Mouse (Mus musculus) Patski (cell line): ENCODE measurements at regions not wholly inside any gene's neighbourhood (a gene's known extent, or its start where the extent isn't known, plus 50 kb on each side); places are given as distances from the start of the nearest gene placed in this dataset.
"Not testable (repeated sequence)": the region's sequence is repeated elsewhere in the genome, so short reads cannot be mapped to it uniquely, and the experiment has no call there.

Source experiments
- ATAC-seq: fragments of 100-300 bp; one replicate; pipeline ENCODE4 v1.8.0; 2021
- CTCF ChIA-PET: fragments of 350-600 bp; sonication (Branson Sonifier 250); formaldehyde crosslinking; loops from one replicate; lab custom pipeline; 2022; ENCODE audit warnings: inconsistent platforms; lab: Charles Lee
- POLR2A ChIA-PET: fragments of 350-600 bp; sonication (Branson Sonifier 250); formaldehyde crosslinking; loops from one replicate; lab custom pipeline; 2022; ENCODE audit warnings: antibody characterized with exemption, inconsistent platforms; lab: Charles Lee
- DNase-seq: peaks from one replicate; pipeline ENCODE4 v3.0.0-alpha.2; 2011; ENCODE audit warnings: low read depth, low spot score
- H3K27me3 ChIP-seq: fragments of 371-371 bp; one replicate; pipeline ENCODE4 v1.5.1; 2021
- CTCF ChIP-seq: fragments of 100-300 bp; IDR thresholded peaks from one replicate; pipeline ENCODE4 v1.5.1; 2021
- in situ Hi-C: fragments of 300-500 bp; cut with MboI; formaldehyde crosslinking; loops from 3 replicates; pipeline ENCODE4 v1.11.1; 2018; ENCODE audit warnings: low pct_unique_long_range_greater_than_20kb, mixed read lengths

DNA sequence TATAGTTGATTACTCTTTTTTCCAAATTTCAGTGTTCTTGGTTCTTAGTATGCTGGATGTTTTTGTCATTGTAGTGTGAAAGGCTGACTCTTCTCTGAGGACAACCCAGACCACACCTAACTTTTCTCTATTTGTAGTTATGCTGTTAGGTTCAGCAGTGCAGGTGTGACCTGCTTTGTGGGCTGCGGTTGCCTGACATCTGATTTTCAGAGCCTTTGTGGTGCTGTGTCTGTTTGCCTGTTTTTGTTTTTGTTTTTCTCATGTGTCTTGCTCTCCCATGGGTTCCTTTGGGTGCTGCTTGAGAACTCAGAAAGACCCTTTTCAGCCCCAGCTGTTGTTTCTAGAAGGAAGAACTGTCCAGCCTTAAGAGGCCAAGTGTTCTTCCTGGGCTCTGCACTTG is 52.0 kb upstream of the Trpm1 start:
- in situ Hi-C loops: no loop called here
- no peak for TF ChIP-seq CTCF
- CTCF ChIA-PET: no interaction called here
- ATAC-seq (no peak), DNase-seq (no peak)
- no peaks in the 10 kb centered on the region for H3K27me3 ChIP-seq
- POLR2A ChIA-PET: no interaction called here

- in situ Hi-C loops: no loop called here
- H3K27me3 ChIP-seq: peaks cover 4% of the 10 kb centered on the region
- CTCF ChIA-PET: no interaction called here
- no peak for TF ChIP-seq CTCF
- POLR2A ChIA-PET: no interaction called here
- DNase-seq: no peak
- no peak for ATAC-seq
Measured at GRCm38 (mm10) chr7:64099606-64100005, 54.0 kb upstream of the Trpm1 start.

GRCm38 (mm10) chr7:64090067-64090466 is 63.6 kb upstream of the Trpm1 start:
- POLR2A ChIA-PET: no interaction called here
- H3K27me3 ChIP-seq: peaks cover 3% of the 10 kb centered on the region
- DNase-seq (no peak), ATAC-seq (no peak)
- no peak for TF ChIP-seq CTCF
- in situ Hi-C loops: no loop called here
- CTCF ChIA-PET: no interaction called here

- in situ Hi-C loops: no loop called here
- ChIA-PET POLR2A (no interaction called here), CTCF (no interaction called here)
- no peak for ATAC-seq
- peaks cover 3% of the 10 kb centered on the region for H3K27me3 ChIP-seq
- no peak for DNase-seq
- TF ChIP-seq CTCF: no peak
Measured at GRCm38 (mm10) chr7:64089034-64089433, 64.6 kb upstream of the Trpm1 start.

DNA sequence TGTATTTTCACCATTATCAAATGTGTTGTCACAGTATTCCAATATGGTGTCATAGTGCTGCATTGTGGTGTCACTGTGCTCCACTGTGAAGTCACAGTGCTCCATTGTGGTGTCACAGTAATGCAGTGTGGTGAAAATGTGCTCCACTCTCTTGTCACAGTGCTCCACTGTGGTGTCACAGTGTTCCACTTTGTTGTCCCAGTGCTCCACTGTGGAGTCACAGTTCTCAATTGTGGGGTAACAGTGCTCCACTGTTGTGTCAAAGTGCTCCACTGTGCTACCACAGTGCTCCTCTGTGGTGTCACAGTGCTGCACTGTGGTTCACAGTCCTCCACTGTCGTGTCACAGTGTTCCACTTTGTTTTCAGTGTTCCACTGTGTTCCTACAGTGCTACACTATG is 69.7 kb upstream of the Trpm1 start:
- H3K27me3 ChIP-seq, POLR2A ChIA-PET, CTCF ChIA-PET, ATAC-seq, in situ Hi-C loops, DNase-seq: not testable (repeated sequence)

DNA sequence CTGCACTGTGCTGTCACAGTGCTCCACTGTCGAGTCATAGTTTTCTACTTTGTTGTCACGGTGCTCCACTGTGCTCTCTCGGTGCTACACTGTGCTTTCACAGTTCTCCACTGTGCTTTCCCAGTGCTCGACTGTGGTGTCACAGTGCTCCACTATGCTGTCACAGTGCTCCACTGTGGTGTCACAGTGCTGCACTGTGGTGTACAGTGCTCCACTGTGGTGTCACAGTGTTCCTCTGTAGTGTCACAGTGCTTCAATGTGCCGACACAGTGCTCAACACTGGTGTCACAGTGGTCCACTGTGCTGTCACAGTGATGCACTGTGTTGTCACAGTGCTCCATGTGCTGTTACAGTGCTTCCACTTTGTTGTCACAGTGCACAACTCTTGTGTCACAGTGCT is 71.0 kb upstream of the Trpm1 start:
- TF ChIP-seq CTCF: no peak

GRCm38 (mm10) chr7:64082201-64082600 is 71.4 kb upstream of the Trpm1 start:
- ATAC-seq (no peak), DNase-seq (no peak)
- in situ Hi-C loops: no loop called here
- no peaks in the 10 kb centered on the region for H3K27me3 ChIP-seq
- ChIA-PET POLR2A (no interaction called here), CTCF (no interaction called here)
- TF ChIP-seq CTCF: no peak

More for the DNA sequence above, 71.0 kb upstream of the Trpm1 start:
- DNase-seq (no peak), ATAC-seq (no peak)
- in situ Hi-C loops: no loop called here
- CTCF ChIA-PET: no interaction called here
- POLR2A ChIA-PET: no interaction called here
- H3K27me3 ChIP-seq: no peaks in the 10 kb centered on the region

- CTCF ChIA-PET: no interaction called here
- POLR2A ChIA-PET: no interaction called here
- no peaks in the 10 kb centered on the region for H3K27me3 ChIP-seq
- ATAC-seq (no peak), DNase-seq (no peak)
- in situ Hi-C loops: no loop called here
- TF ChIP-seq CTCF: no peak
Measured at GRCm38 (mm10) chr7:64081618-64082017, 72.0 kb upstream of the Trpm1 start.

GRCm38 (mm10) chr7:64081019-64081418 is 72.6 kb upstream of the Trpm1 start:
- ChIA-PET POLR2A (no interaction called here), CTCF (no interaction called here)
- no peaks in the 10 kb centered on the region for H3K27me3 ChIP-seq
- DNase-seq: no peak
- TF ChIP-seq CTCF: no peak
- no peak for ATAC-seq
- in situ Hi-C loops: no loop called here

GRCm38 (mm10) chr7:64079301-64079700 is 74.3 kb upstream of the Trpm1 start:
- DNase-seq (no peak), ATAC-seq (no peak)
- no peak for TF ChIP-seq CTCF
- no peaks in the 10 kb centered on the region for H3K27me3 ChIP-seq
- in situ Hi-C loops: no loop called here
- CTCF ChIA-PET: no interaction called here
- POLR2A ChIA-PET: no interaction called here

DNA sequence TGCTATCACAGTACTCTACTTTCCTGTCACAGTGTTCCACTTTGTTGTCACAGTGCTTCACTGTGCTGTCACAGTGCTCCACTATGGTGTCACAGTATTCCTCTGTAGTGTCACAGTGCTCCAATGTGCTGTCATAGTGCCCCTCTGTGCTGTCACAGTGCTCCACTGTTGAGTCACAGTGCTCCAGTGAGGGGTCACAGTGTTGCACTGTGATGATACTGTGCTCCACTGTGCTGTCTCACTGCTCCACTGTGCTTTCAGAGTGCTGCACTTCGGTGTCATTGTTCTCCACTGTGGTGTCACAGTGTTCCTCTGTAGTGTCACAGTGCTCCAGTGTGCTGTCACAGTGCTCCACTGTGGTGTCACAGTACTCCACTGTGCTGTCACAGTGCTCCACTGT is 75.0 kb upstream of the Trpm1 start:
- DNase-seq (no peak), ATAC-seq (no peak)
- in situ Hi-C loops: no loop called here
- ChIA-PET POLR2A (no interaction called here), CTCF (no interaction called here)
- TF ChIP-seq CTCF: no peak
- H3K27me3 ChIP-seq: no peaks in the 10 kb centered on the region

DNA sequence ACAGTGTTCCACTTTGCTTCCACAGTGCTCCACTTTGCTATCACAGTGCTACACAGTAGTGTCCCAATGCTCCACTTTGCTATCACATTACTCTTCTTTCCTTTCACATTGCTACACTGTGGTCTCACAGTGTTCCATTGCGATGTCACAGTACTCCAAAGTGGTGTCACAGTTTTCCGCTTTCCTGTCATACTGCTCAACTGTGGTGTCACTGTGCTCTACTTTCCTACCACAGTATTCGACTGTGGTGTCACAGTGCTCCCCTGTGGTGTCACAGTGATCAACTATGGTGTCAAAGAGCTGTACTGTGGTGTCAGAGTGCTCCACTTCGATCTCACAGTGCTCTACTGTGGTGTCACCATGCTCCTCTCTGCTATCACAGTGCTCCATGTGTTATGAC is 76.1 kb upstream of the Trpm1 start:
- DNase-seq (no peak), ATAC-seq (no peak)
- CTCF ChIA-PET: no interaction called here
- in situ Hi-C loops: no loop called here
- POLR2A ChIA-PET: no interaction called here
- H3K27me3 ChIP-seq: no peaks in the 10 kb centered on the region
- no peak for TF ChIP-seq CTCF
